Mouse (Mus musculus) stomach, embryonic 16.5 days (tissue): ENCODE data around the gene E2f1. TPM values are rescaled to one million over a fixed set of nuclear protein-coding genes. Genes with fewer than 3 reads are reported as not detected.

Experiments
- ATAC-seq: fragments of 200-750 bp; cut with Nextera tagmentation; 2 replicates; pipeline ENCODE4 v1.8.0; 2017; ENCODE audit warnings: moderate number of reproducible peaks, moderate TSS enrichment; ENCODE audit not compliant: insufficient read depth, low FRiP score
- H3K27ac ChIP-seq: fragments of 300-500 bp; sonication (generic); 2 replicates; pipeline ENCODE4 v1.5.1; 2014; ENCODE audit warnings: low read length
- H3K27me3 ChIP-seq: fragments of 300-500 bp; sonication (generic); 2 replicates; pipeline ENCODE4 v1.6.1; 2014; ENCODE audit warnings: low read length, control low read depth, mixed read lengths; ENCODE audit not compliant: control insufficient read depth, insufficient read depth
- H3K36me3 ChIP-seq: fragments of 300-500 bp; sonication (generic); 2 replicates; pipeline ENCODE4 v1.6.1; 2014; ENCODE audit warnings: low read length; ENCODE audit not compliant: control insufficient read depth, insufficient read depth
- H3K4me1 ChIP-seq: fragments of 300-500 bp; sonication (generic); 2 replicates; pipeline ENCODE4 v1.6.1; 2014; ENCODE audit warnings: low read length, control low read depth, mixed read lengths; ENCODE audit not compliant: control insufficient read depth, insufficient read depth
- H3K4me2 ChIP-seq: fragments of 300-500 bp; sonication (generic); 2 replicates; pipeline ENCODE4 v1.6.1; 2014; ENCODE audit warnings: low read depth, low read length, mixed read lengths
- H3K4me3 ChIP-seq: fragments of 300-500 bp; sonication (generic); replicated peaks from 2 replicates; pipeline ENCODE4 v1.5.1; 2014; ENCODE audit warnings: mild to moderate bottlenecking, low read length
- H3K9ac ChIP-seq: fragments of 300-500 bp; sonication (generic); 2 replicates; pipeline ENCODE4 v1.6.1; 2014; ENCODE audit warnings: low read length
- H3K9me3 ChIP-seq: fragments of 300-500 bp; sonication (generic); replicated peaks from 2 replicates; pipeline ENCODE4 v1.6.1; 2016; ENCODE audit warnings: low read length, control low read depth; ENCODE audit not compliant: control insufficient read depth
- WGBS: fragments of 180-500 bp; shearing (Covaris S2); extraction: QIAGEN DNeasy Blood & Tissue Kit; methylation state at CpG from one replicate; pipeline ENCODE4 v1.1.7; 2014; 5-methylcytosine and 5-hydroxymethylcytosine counted together
- polyA plus RNA-seq: library from polyadenylated mRNA; unstranded; fragments of >200 nt; fragmentation: Nextera tagmentation; extraction: Ambion mirVana; gene quantifications from 2 replicates; pipeline ENCODE4 v1.2.1, GENCODE M21; 2015

Gene E2f1
- polyA plus RNA-seq, 1 experiment from 2014 or later: 9.3 TPM

- no peak overlapping the region for H3K4me3 ChIP-seq
- no peaks in the 10 kb centered on the region for H3K27me3 ChIP-seq
- no peak overlapping the region for H3K27ac ChIP-seq
- 82% methylated on average over 5 of the region's 5 CpGs for WGBS
- H3K9me3 ChIP-seq: peaks cover 4% of the 10 kb centered on the region; the same call in 1 of the 2 replicates
- peaks cover 5% of the 10 kb centered on the region; the same call in 1 of the 2 replicates for H3K36me3 ChIP-seq
- no peak overlapping the region for H3K4me2 ChIP-seq
- H3K4me1 ChIP-seq: 0 out of 2 replicates have a peak, but pooled peaks cover 7% of the 10 kb centered on the region
- no peak overlapping the region for H3K9ac ChIP-seq
- ATAC-seq: no peak
Observed at GRCm38 (mm10) chr2:154586405-154586804, 16.7 kb upstream of the E2f1 start.

- Histone ChIP-seq H3K36me3 (peaks cover 5% of the 10 kb centered on the region; the same call in 1 of the 2 replicates), H3K4me2 (no peak overlapping the region), H3K9ac (no peak overlapping the region), H3K27ac (no peak overlapping the region), H3K4me3 (no peak overlapping the region), H3K9me3 (peaks cover 4% of the 10 kb centered on the region; the same call in 1 of the 2 replicates), H3K27me3 (no peaks in the 10 kb centered on the region), H3K4me1 (0 out of 2 replicates have a peak, but pooled peaks cover 7% of the 10 kb centered on the region)
- 68% methylated on average over 17 of the region's 17 CpGs for WGBS
- ATAC-seq: no peak
Observed at GRCm38 (mm10) chr2:154584931-154585601, 15.4 kb upstream of the E2f1 start.

DNA sequence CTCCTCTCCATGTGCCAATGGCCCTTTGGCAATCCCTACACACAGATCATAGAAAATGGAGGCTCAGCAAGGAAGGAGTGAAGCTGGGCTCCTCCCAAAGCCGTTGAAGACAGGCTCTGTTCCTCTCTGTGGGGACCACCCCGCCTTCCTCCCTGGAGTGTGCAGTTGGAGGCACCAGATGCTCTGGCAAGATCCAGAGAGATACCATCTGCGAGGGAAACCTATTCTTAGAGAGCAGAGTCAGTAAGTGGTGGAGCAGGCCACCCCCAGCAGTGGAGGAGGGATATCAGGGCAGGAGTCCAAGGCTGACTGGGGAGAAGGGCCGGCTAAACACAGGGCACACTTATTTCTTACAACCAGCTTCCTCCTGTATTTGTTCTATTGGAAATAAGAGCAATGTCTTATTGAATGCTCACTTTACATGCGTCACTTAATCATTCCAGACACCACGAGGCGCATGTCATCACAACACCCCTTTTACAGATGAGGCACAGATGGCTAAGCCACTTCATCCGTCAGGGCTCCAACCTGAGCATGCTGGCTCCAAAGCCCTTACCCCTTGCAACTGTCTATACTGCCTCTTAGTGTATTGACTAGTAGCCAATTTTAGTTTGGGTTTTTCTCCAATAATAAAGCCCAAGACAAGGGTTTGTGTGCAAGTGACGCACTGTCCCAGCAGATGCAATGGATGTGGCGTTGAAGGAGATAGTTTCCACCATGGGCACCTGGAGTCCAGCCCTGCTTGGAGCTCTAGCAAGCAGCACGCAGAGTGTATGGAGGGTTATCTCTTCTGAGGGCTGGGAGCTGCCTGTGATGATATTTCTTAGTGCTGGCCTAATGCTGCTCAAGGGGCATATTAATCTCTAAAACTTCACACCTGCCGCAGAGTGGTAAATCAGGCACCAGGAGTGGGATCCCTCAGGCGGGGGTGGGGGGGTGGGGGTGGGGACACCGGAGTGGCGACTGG, 14.5 kb upstream of the E2f1 start:
- Histone ChIP-seq H3K4me1 (0 out of 2 replicates have a peak, but pooled peaks cover 7% of the 10 kb centered on the region), H3K4me2 (no peak overlapping the region), H3K36me3 (peaks cover 5% of the 10 kb centered on the region; the same call in 1 of the 2 replicates), H3K27me3 (no peaks in the 10 kb centered on the region), H3K27ac (no peak overlapping the region), H3K9me3 (peaks cover 4% of the 10 kb centered on the region; the same call in 1 of the 2 replicates), H3K4me3 (no peak overlapping the region), H3K9ac (no peak overlapping the region; the same call in 1 of the 2 replicates)
- 49% methylated on average over 15 of the region's 15 CpGs for WGBS
- peak; percentile 67; the same call in 1 of the 2 replicates for ATAC-seq

DNA sequence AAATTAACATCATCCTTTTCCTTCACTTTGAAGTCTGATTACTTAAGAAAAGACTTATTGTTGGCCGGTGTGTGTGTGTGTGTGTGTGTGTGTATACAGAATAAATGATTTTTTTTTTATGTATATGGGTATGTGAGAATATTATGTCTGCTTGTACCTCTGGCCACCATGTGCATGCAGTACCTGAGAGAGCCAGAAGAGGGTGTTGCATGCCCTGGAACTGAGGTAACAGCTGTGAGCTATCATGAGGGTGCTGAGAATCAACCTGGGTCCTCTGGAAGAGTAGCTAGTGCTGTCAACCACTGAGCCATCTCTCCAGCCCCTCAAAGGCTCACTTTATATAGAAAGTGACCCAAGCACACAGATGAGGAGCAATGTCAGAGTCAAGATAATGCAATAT, 11.7 kb upstream of the E2f1 start:
- no peaks in the 10 kb centered on the region for H3K27me3 ChIP-seq
- WGBS: 96% methylated on average over 1 of the region's 1 CpGs
- H3K9me3 ChIP-seq: peaks cover 1% of the 10 kb centered on the region; the same call in 1 of the 2 replicates
- H3K9ac ChIP-seq: no peak overlapping the region
- 0 out of 2 replicates have a peak, but pooled peaks cover 7% of the 10 kb centered on the region for H3K4me1 ChIP-seq
- ATAC-seq: no peak
- H3K4me2 ChIP-seq: no peak overlapping the region
- H3K4me3 ChIP-seq: no peak overlapping the region
- H3K36me3 ChIP-seq: peaks cover 2% of the 10 kb centered on the region; the same call in 1 of the 2 replicates
- no peak overlapping the region for H3K27ac ChIP-seq

DNA sequence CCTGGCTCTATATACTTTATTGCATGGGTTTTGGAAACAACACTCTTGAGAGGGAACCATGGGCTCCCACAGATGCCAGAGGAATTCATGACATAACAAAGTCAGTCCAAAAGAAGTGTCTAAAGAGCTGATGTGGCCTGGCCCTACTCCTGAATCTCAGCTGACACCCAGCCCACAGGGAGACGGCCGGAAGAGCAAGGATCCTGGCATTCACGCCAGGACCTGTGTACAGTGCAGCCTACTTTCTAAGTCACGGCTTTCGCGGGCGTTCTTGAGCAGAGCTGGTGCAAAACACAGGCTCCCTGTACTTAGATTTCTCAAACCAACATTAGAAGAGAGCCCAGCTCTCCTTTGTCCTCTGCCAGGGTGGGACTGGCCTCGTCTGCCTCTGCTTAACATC, 10.9 kb upstream of the E2f1 start:
- Histone ChIP-seq H3K4me1 (0 out of 2 replicates have a peak, but pooled peaks cover 7% of the 10 kb centered on the region), H3K36me3 (no peaks in the 10 kb centered on the region), H3K9me3 (no peaks in the 10 kb centered on the region), H3K4me3 (no peak overlapping the region), H3K9ac (no peak overlapping the region), H3K27me3 (no peaks in the 10 kb centered on the region), H3K4me2 (no peak overlapping the region), H3K27ac (no peak overlapping the region)
- ATAC-seq: no peak
- WGBS: 61% methylated on average over 8 of the region's 8 CpGs

DNA sequence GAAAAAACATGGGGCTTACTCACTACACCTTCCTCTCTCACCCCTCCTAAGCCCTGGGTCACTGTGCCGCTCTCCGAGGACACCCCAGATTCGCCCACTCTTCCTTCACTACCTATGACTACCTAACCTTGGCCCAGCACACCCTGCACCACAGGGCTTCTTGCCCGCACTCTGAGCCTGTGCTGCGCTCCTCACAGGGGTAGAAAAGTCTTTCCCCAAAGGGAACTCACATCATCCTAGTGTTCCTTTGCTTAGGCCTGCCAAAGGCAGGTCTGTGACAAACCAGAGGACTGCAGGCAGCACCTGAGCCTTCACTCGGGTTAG, 8.0 kb upstream of the E2f1 start:
- ATAC-seq: no peak
- Histone ChIP-seq H3K9me3 (no peaks in the 10 kb centered on the region), H3K4me3 (no peak overlapping the region), H3K27me3 (no peaks in the 10 kb centered on the region), H3K36me3 (no peaks in the 10 kb centered on the region), H3K4me2 (no peak overlapping the region), H3K9ac (no peak overlapping the region), H3K27ac (no peak overlapping the region), H3K4me1 (no peaks in the 10 kb centered on the region)
- 92% methylated on average over 6 of the region's 6 CpGs for WGBS

DNA sequence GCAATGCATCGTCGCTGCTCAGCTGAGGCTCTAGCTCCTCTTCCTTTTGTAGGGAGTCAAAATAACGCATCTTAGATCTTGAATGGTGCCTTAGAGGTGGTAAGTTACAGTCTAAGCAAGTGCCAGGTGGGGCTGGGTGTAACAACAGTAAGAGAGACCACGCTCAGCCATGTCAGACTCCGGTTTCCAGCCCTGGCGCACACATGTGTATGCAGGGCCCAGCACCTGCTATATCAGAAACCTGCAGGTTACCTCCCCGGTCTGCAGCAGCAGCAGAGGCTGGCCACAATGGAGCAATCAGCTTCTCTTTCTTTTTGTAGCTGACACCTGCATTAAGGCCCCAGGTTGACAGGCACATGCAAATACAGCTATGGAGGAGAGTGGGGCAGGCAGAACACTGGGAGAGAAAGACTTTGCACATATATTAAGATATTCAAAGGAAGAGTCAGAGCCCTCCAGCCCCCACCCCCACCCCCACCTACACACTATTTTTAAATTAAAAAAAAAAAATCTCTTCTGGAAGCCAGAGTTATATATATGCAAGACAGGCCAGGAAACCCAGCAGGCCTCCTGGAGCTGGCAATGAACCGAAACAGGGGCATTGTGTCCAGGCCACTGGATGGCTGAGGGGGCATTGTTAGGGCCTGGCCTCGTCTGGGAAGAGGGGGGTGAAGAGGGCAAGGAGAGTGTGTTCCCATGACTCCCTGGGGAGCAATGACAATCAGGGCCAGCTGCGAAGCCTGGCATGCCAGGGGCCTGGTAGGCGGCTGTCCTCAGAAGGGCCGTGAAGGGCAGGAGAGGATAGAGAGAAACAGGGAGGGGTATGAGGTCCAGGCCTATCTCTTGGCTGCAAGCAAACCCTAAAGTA, 7.4 kb upstream of the E2f1 start:
- Histone ChIP-seq H3K4me3 (no peak overlapping the region), H3K9ac (no peak overlapping the region), H3K4me1 (0 out of 2 replicates have a peak, but pooled peaks cover 4% of the 10 kb centered on the region), H3K4me2 (no peak overlapping the region), H3K9me3 (no peaks in the 10 kb centered on the region), H3K27me3 (no peaks in the 10 kb centered on the region), H3K36me3 (no peaks in the 10 kb centered on the region), H3K27ac (no peak overlapping the region)
- WGBS: 56% methylated on average over 12 of the region's 12 CpGs
- no peak for ATAC-seq

GRCm38 (mm10) chr2:154574271-154574670, 4.6 kb upstream of the E2f1 start:
- H3K9ac ChIP-seq: no peak overlapping the region
- WGBS: 73% methylated on average over 7 of the region's 7 CpGs
- no peak for ATAC-seq

More at GRCm38 (mm10) chr2:154574271-154574670, 4.6 kb upstream of the E2f1 start:
- H3K4me3 ChIP-seq: no peak overlapping the region
- no peaks in the 10 kb centered on the region for H3K27me3 ChIP-seq
- H3K27ac ChIP-seq: no peak overlapping the region
- no peak overlapping the region for H3K4me2 ChIP-seq
- no peaks in the 10 kb centered on the region for H3K9me3 ChIP-seq
- H3K36me3 ChIP-seq: no peaks in the 10 kb centered on the region
- H3K4me1 ChIP-seq: peaks cover 13% of the 10 kb centered on the region; the same call in 1 of the 2 replicates
